Mouse (Mus musculus): ENCODE results near the gene Eipr1. TPM values are rescaled to one million over a fixed set of nuclear protein-coding genes. Genes with fewer than 3 reads are reported as not detected.
"Not testable (repeated sequence)": the region's sequence is repeated elsewhere in the genome, so short reads cannot be mapped to it uniquely, and the experiment has no call there.

Eipr1 gene
- polyA plus RNA-seq, 1 experiment from 2014 or later: 27.3 TPM

GRCm38 (mm10) chr12:28905486-28905885 lies 153.9 kb downstream of the Eipr1 start:
- 79% methylated on average over 6 of the region's 6 CpGs for WGBS
- H3K27ac ChIP-seq (ENCODE audit: low read length): no peak overlapping the region
- no peak overlapping the region for H3K9ac ChIP-seq (ENCODE audit: low read length)
- H3K27me3 ChIP-seq (ENCODE audit: control insufficient read depth, insufficient read depth, low read depth, low read length): no peaks in the 10 kb centered on the region
- no peaks in the 10 kb centered on the region for H3K36me3 ChIP-seq (ENCODE audit: control insufficient read depth, insufficient read depth, low read length)
- ATAC-seq (ENCODE audit: low read depth): no peak
- no peaks in the 10 kb centered on the region for H3K9me3 ChIP-seq (ENCODE audit: control insufficient read depth, low read length)
- H3K4me3 ChIP-seq (ENCODE audit: low read length): no peak overlapping the region
- no peaks in the 10 kb centered on the region for H3K4me1 ChIP-seq (replicated peaks; ENCODE audit: control insufficient read depth, insufficient read depth, low read length)
- no peak overlapping the region for H3K4me2 ChIP-seq (ENCODE audit: low read depth, low read length)

GRCm38 (mm10) chr12:28906016-28906415 lies 154.4 kb downstream of the Eipr1 start:
- Histone ChIP-seq H3K4me3 (ENCODE audit: low read length) (no peak overlapping the region), H3K9ac (ENCODE audit: low read length) (no peak overlapping the region), H3K4me1 (replicated peaks; ENCODE audit: control insufficient read depth, insufficient read depth, low read length) (no peaks in the 10 kb centered on the region), H3K9me3 (ENCODE audit: control insufficient read depth, low read length) (no peaks in the 10 kb centered on the region), H3K27ac (ENCODE audit: low read length) (no peak overlapping the region), H3K4me2 (ENCODE audit: low read depth, low read length) (no peak overlapping the region), H3K27me3 (ENCODE audit: control insufficient read depth, insufficient read depth, low read depth, low read length) (no peaks in the 10 kb centered on the region), H3K36me3 (ENCODE audit: control insufficient read depth, insufficient read depth, low read length) (no peaks in the 10 kb centered on the region)
- no peak for ATAC-seq (ENCODE audit: low read depth)
- 88% methylated on average over 1 of the region's 1 CpGs for WGBS

GRCm38 (mm10) chr12:28906809-28907297 lies 155.2 kb downstream of the Eipr1 start:
- H3K27ac ChIP-seq (ENCODE audit: low read length): no peak overlapping the region
- H3K4me2 ChIP-seq (ENCODE audit: low read depth, low read length): no peak overlapping the region
- 11% methylated on average over 7 of the region's 7 CpGs for WGBS
- H3K36me3 ChIP-seq (ENCODE audit: control insufficient read depth, insufficient read depth, low read length): no peaks in the 10 kb centered on the region
- no peak overlapping the region for H3K9ac ChIP-seq (ENCODE audit: low read length)
- ATAC-seq (ENCODE audit: low read depth): no peak
- no peaks in the 10 kb centered on the region for H3K27me3 ChIP-seq (ENCODE audit: control insufficient read depth, insufficient read depth, low read depth, low read length)
- H3K9me3 ChIP-seq (ENCODE audit: control insufficient read depth, low read length): no peaks in the 10 kb centered on the region
- H3K4me1 ChIP-seq (replicated peaks; ENCODE audit: control insufficient read depth, insufficient read depth, low read length): no peaks in the 10 kb centered on the region
- H3K4me3 ChIP-seq (ENCODE audit: low read length): no peak overlapping the region

DNA sequence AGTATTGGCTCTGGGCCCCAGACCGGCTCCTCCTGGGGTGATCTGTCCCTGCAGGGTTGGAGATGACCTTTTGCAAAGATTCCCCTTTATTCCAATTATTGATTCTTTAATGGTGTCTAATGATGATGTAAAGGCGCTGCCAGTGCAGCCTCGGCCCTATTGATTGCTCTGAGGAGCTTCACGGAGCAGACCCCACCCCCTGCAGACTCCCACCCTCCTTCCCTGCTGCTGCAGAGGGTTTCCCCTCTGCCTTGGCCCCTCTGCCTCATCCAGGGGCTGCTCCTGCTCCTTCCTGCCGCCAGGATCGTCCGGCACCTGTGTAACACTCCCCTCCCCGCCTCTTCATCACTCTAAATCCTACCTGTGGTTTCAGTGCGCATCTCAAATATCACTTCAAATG lies 156.2 kb downstream of the Eipr1 start:
- Histone ChIP-seq H3K36me3 (ENCODE audit: control insufficient read depth, insufficient read depth, low read length) (no peaks in the 10 kb centered on the region), H3K4me1 (replicated peaks; ENCODE audit: control insufficient read depth, insufficient read depth, low read length) (no peaks in the 10 kb centered on the region), H3K27me3 (ENCODE audit: control insufficient read depth, insufficient read depth, low read depth, low read length) (no peaks in the 10 kb centered on the region), H3K9ac (ENCODE audit: low read length) (no peak overlapping the region), H3K4me2 (ENCODE audit: low read depth, low read length) (no peak overlapping the region), H3K27ac (ENCODE audit: low read length) (no peak overlapping the region), H3K9me3 (ENCODE audit: control insufficient read depth, low read length) (no peaks in the 10 kb centered on the region), H3K4me3 (ENCODE audit: low read length) (no peak overlapping the region)
- 31% methylated on average over 9 of the region's 9 CpGs for whole genome bisulfite sequencing
- ATAC-seq (ENCODE audit: low read depth): no peak

DNA sequence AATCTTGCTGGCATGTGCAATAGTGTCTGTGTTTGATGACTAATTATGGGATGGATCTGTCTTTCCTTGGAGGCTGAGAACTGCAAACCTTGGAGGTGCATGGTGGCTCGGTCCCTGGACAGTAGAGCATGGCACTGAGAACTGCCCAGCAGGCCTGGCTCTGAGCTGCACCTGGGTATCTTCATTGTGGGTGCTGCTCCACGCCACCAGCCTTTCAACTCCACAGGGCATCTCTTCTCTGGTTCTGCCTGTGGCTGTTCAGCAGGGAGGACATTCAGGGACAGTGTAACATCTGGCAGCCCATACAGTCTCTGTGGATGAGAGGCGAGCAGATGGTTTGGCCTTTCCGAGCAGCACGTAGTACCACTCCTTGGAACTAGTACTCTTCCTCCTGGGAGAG lies 158.2 kb downstream of the Eipr1 start:
- Histone ChIP-seq H3K9ac (ENCODE audit: low read length) (no peak overlapping the region), H3K4me2 (ENCODE audit: low read depth, low read length) (no peak overlapping the region), H3K4me3 (ENCODE audit: low read length) (no peak overlapping the region), H3K36me3 (ENCODE audit: control insufficient read depth, insufficient read depth, low read length) (no peaks in the 10 kb centered on the region), H3K9me3 (ENCODE audit: control insufficient read depth, low read length) (no peaks in the 10 kb centered on the region), H3K4me1 (replicated peaks; ENCODE audit: control insufficient read depth, insufficient read depth, low read length) (no peaks in the 10 kb centered on the region), H3K27ac (ENCODE audit: low read length) (no peak overlapping the region), H3K27me3 (ENCODE audit: control insufficient read depth, insufficient read depth, low read depth, low read length) (no peaks in the 10 kb centered on the region)
- ATAC-seq (ENCODE audit: low read depth): no peak
- WGBS: 91% methylated on average over 5 of the region's 5 CpGs

- WGBS: 50% methylated on average over 8 of the region's 8 CpGs
- Histone ChIP-seq H3K4me2 (ENCODE audit: low read depth, low read length) (no peak overlapping the region), H3K4me1 (replicated peaks; ENCODE audit: control insufficient read depth, insufficient read depth, low read length) (no peaks in the 10 kb centered on the region), H3K9me3 (ENCODE audit: control insufficient read depth, low read length) (no peaks in the 10 kb centered on the region), H3K36me3 (ENCODE audit: control insufficient read depth, insufficient read depth, low read length) (no peaks in the 10 kb centered on the region), H3K27ac (ENCODE audit: low read length) (no peak overlapping the region), H3K4me3 (ENCODE audit: low read length) (no peak overlapping the region), H3K9ac (ENCODE audit: low read length) (no peak overlapping the region), H3K27me3 (ENCODE audit: control insufficient read depth, insufficient read depth, low read depth, low read length) (no peaks in the 10 kb centered on the region)
- ATAC-seq (ENCODE audit: low read depth): no peak
Observed at GRCm38 (mm10) chr12:28910568-28910967, 159.0 kb downstream of the Eipr1 start.

- ATAC-seq (ENCODE audit: low read depth): no peak
- no peaks in the 10 kb centered on the region for H3K27me3 ChIP-seq (ENCODE audit: control insufficient read depth, insufficient read depth, low read depth, low read length)
- 53% methylated on average over 18 of the region's 18 CpGs for WGBS
Observed at GRCm38 (mm10) chr12:28912351-28912936, 160.8 kb downstream of the Eipr1 start.

DNA sequence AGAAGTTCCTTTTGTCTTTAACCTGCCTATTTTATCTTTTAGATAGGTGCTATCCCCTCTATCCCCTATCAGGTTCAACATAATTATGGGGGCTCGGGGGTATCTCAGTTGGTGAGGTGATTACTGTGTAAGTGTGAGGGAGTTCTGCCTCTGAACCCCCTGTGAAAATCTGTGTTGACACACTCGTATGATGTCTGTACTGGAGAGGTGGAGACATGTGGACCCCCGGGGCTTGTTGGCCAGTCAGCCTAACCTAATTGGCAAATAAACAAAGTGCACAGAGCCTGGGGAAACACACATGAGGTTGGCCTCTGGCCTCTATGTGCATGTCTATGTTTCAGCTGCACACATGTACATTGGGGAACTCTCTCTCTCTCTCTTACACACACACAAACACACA lies 161.5 kb downstream of the Eipr1 start:
- Histone ChIP-seq H3K4me3 (ENCODE audit: low read length) (no peak overlapping the region), H3K9me3 (ENCODE audit: control insufficient read depth, low read length) (no peaks in the 10 kb centered on the region), H3K27me3 (ENCODE audit: control insufficient read depth, insufficient read depth, low read depth, low read length) (no peaks in the 10 kb centered on the region), H3K27ac (ENCODE audit: low read length) (no peak overlapping the region), H3K36me3 (ENCODE audit: control insufficient read depth, insufficient read depth, low read length) (no peaks in the 10 kb centered on the region), H3K4me1 (replicated peaks; ENCODE audit: control insufficient read depth, insufficient read depth, low read length) (no peaks in the 10 kb centered on the region), H3K9ac (ENCODE audit: low read length) (no peak overlapping the region), H3K4me2 (ENCODE audit: low read depth, low read length) (no peak overlapping the region)
- no peak for ATAC-seq (ENCODE audit: low read depth)
- WGBS: 31% methylated on average over 3 of the region's 3 CpGs

More at GRCm38 (mm10) chr12:28912351-28912936, 160.8 kb downstream of the Eipr1 start:
- no peak overlapping the region for H3K9ac ChIP-seq (ENCODE audit: low read length)
- no peak overlapping the region for H3K4me3 ChIP-seq (ENCODE audit: low read length)
- H3K4me1 ChIP-seq (replicated peaks; ENCODE audit: control insufficient read depth, insufficient read depth, low read length): no peaks in the 10 kb centered on the region
- no peak overlapping the region for H3K27ac ChIP-seq (ENCODE audit: low read length)
- H3K9me3 ChIP-seq (ENCODE audit: control insufficient read depth, low read length): no peaks in the 10 kb centered on the region
- H3K4me2 ChIP-seq (ENCODE audit: low read depth, low read length): no peak overlapping the region
- no peaks in the 10 kb centered on the region for H3K36me3 ChIP-seq (ENCODE audit: control insufficient read depth, insufficient read depth, low read length)

GRCm38 (mm10) chr12:28914056-28914455 lies 162.5 kb downstream of the Eipr1 start:
- not testable (repeated sequence) for H3K4me1 ChIP-seq (replicated peaks; ENCODE audit: control insufficient read depth, insufficient read depth, low read length); H3K36me3 ChIP-seq (ENCODE audit: control insufficient read depth, insufficient read depth, low read length); H3K27me3 ChIP-seq (ENCODE audit: control insufficient read depth, insufficient read depth, low read depth, low read length); ATAC-seq (ENCODE audit: low read depth); H3K4me3 ChIP-seq (ENCODE audit: low read length); H3K9me3 ChIP-seq (ENCODE audit: control insufficient read depth, low read length); H3K27ac ChIP-seq (ENCODE audit: low read length); H3K9ac ChIP-seq (ENCODE audit: low read length); H3K4me2 ChIP-seq (ENCODE audit: low read depth, low read length)
- WGBS: 79% methylated on average over 1 of the region's 1 CpGs
